Mouse (Mus musculus) midbrain, embryonic 12.5 days (tissue): ENCODE results near the gene Slmap. TPM values are rescaled to one million over a fixed set of nuclear protein-coding genes. Genes with fewer than 3 reads are reported as not detected.

Source experiments
- ATAC-seq: fragments of 200-750 bp; cut with Nextera tagmentation; 2 replicates; pipeline ENCODE4 v1.8.0; 2017; ENCODE audit warnings: low read depth, moderate TSS enrichment, moderate library complexity; ENCODE audit not compliant: low FRiP score
- H3K27ac ChIP-seq: fragments of 300-500 bp; sonication (generic); replicated peaks from 2 replicates; pipeline ENCODE4 v1.5.1; 2016; ENCODE audit warnings: mild to moderate bottlenecking
- H3K27me3 ChIP-seq: fragments of 300-500 bp; sonication (generic); 2 replicates; pipeline ENCODE4 v1.6.1; 2016; ENCODE audit warnings: mild to moderate bottlenecking
- H3K36me3 ChIP-seq: fragments of 300-500 bp; sonication (generic); 2 replicates; pipeline ENCODE4 v1.6.1; 2016
- H3K4me1 ChIP-seq: fragments of 300-500 bp; sonication (generic); 2 replicates; pipeline ENCODE4 v1.6.1; 2016
- H3K4me2 ChIP-seq: fragments of 300-500 bp; sonication (generic); replicated peaks from 2 replicates; pipeline ENCODE4 v1.6.1; 2016; ENCODE audit warnings: mild to moderate bottlenecking, moderate library complexity
- H3K4me3 ChIP-seq: fragments of 300-500 bp; sonication (generic); 2 replicates; pipeline ENCODE4 v1.5.1; 2016; ENCODE audit warnings: mild to moderate bottlenecking
- H3K9ac ChIP-seq: fragments of 300-500 bp; sonication (generic); replicated peaks from 2 replicates; pipeline ENCODE4 v1.6.1; 2016; ENCODE audit warnings: mild to moderate bottlenecking, moderate library complexity
- H3K9me3 ChIP-seq: fragments of 300-500 bp; sonication (generic); 2 replicates; pipeline ENCODE4 v1.6.1; 2016; ENCODE audit warnings: mild to moderate bottlenecking
- WGBS: fragments of 180-500 bp; shearing (Covaris S2); methylation state at CpG from one replicate; pipeline ENCODE4 v1.1.7; 2016; 5-methylcytosine and 5-hydroxymethylcytosine counted together
- polyA plus RNA-seq: library from polyadenylated mRNA; unstranded; fragments of >200 nt; fragmentation: Nextera tagmentation; extraction: Ambion mirVana; gene quantifications from 2 replicates; pipeline ENCODE4 v1.2.1, GENCODE M21; 2016

The Slmap gene
- polyA plus RNA-seq, 1 experiment from 2014 or later: 22.1 TPM

DNA sequence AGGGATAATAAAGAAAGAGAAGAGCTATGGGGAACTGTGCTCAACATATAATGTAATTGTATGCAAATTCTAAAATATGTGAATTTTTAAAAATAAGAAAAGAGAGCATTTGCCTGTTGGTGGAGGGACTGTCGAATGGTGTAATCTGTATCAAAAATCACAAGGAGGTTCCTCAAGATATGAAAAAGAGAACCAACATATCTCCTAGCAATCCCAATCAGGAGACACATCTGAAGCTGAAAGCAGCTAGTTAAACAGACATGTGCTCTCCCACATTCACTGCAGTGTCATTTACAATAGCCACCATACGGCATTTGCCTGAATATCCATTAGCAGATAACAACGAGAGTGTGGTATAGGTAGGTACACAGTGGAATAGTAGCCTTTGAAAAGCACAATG lies 18.1 kb upstream of the Slmap start:
- no peaks in the 10 kb centered on the region for H3K4me1 ChIP-seq
- no peaks in the 10 kb centered on the region for H3K9me3 ChIP-seq
- H3K4me2 ChIP-seq: no peak overlapping the region
- H3K9ac ChIP-seq: no peak overlapping the region
- H3K27ac ChIP-seq: no peak overlapping the region
- H3K36me3 ChIP-seq: no peaks in the 10 kb centered on the region
- WGBS: 84% methylated on average over 3 of the region's 3 CpGs
- no peak for ATAC-seq
- no peaks in the 10 kb centered on the region for H3K27me3 ChIP-seq
- no peak overlapping the region for H3K4me3 ChIP-seq

DNA sequence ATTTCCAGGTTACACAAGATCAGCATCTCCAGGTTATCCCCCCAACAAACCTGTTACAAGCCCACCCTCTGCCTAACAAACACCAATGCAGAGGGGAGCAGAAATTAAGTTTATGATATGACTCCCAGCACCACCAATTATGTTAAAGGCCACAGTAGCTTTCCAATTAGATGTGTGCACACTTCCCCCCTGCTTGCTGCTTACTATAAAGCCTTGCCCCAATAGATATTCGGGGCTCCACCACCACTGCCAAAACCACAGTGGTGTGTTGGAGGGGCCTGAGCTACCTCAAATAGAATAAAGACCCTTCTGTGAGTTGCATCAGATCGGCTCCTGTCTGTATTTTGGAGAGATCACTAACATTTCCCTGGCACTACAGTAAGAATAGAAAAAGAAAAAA lies 17.7 kb upstream of the Slmap start:
- ATAC-seq: no peak
- Histone ChIP-seq H3K9me3 (no peaks in the 10 kb centered on the region), H3K4me3 (no peak overlapping the region), H3K4me2 (no peak overlapping the region), H3K27me3 (no peaks in the 10 kb centered on the region), H3K36me3 (no peaks in the 10 kb centered on the region), H3K4me1 (no peaks in the 10 kb centered on the region), H3K27ac (no peak overlapping the region), H3K9ac (no peak overlapping the region)
- 81% methylated on average over 2 of the region's 2 CpGs for WGBS

DNA sequence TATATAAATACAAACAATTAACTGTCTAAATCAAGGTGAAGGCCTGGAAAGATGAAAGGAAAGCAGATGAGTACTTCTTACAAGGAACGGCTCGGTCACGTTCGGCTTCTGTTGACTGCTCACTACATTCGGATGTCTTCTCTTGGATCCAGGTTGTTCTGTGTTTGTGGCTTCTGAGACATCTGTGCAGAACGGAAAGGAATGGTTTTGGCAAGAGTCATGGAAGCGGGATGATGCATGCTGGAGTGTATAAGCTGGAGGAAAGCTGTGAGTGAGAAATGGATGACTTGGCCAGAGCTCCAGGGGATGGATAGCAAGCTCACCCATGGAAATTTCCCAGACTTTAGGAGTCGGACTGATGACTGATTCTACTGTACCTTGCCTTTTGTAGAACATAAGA lies 16.0 kb upstream of the Slmap start:
- Histone ChIP-seq H3K4me2 (no peak overlapping the region), H3K9me3 (no peaks in the 10 kb centered on the region), H3K9ac (no peak overlapping the region), H3K27me3 (no peaks in the 10 kb centered on the region), H3K36me3 (no peaks in the 10 kb centered on the region), H3K4me1 (no peaks in the 10 kb centered on the region), H3K27ac (no peak overlapping the region), H3K4me3 (no peak overlapping the region)
- no peak for ATAC-seq
- WGBS: 94% methylated on average over 8 of the region's 8 CpGs

DNA sequence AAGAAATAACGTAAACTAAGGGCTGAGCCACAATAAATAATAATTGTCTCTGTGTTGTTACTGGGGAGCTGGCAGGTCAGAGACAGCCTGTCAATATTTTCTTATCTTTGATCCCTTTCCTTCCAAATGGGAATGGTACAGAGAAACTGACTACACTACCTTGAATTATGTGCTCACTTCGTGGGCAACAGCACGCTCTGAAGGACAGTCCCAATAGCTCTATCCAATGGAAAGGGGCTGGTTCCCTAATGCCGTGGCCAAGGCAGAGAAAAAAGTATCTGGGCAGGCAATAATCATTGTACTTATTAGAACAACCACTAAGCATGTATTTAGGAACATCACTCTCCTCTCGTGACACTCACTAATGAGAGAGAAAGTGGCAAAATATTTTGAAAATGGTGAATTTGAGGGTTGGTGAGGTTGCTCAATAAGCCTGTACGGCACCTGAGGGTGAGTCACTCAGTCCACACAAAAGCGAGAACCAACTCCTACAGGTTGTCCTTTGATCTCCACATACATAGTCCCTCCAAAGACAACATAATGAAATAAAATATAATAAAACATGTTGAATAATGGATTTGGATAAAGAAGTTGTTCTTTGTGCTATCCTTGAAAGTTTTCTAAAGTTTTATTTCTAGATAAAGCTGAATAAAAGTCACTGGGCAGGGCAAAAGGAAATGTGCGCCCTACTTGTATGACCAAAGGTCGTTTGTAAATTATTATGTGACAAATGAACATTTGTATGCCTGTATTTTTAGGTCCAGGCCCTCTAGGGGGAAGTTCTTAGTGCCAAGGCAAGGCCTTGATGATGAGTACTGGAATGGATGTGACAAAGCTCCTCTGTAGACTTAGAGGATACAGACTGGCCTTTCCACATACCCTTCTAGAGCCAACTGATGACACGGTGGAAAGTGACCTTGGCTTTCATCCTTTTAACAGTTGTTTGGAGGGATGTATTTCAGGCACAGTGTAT lies 13.1 kb upstream of the Slmap start:
- Histone ChIP-seq H3K4me1 (no peaks in the 10 kb centered on the region), H3K4me2 (no peak overlapping the region), H3K4me3 (no peak overlapping the region), H3K36me3 (no peaks in the 10 kb centered on the region), H3K27me3 (no peaks in the 10 kb centered on the region), H3K9ac (no peak overlapping the region), H3K9me3 (no peaks in the 10 kb centered on the region), H3K27ac (no peak overlapping the region)
- 84% methylated on average over 10 of the region's 10 CpGs for WGBS
- no peak for ATAC-seq

DNA sequence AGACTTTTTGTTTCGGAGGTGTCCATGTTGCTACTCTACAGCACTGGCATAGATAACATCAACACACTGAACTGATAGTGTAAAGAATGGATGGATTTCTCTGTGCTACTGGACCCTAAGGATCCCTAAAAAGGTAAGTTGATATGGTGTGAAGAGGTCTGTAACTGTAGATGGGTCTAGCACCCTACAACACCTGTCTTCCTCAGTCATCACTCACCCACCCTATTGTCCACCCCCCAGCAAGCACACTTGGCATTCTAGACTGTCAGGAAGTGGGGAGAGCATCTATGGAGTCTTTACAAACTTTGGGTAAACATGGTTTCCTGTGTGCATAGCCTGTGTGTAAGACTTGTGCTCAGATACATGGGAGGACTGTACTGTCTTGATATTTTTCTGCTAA lies 7.4 kb upstream of the Slmap start:
- H3K4me1 ChIP-seq: no peaks in the 10 kb centered on the region
- WGBS: 100% methylated on average over 1 of the region's 1 CpGs
- no peaks in the 10 kb centered on the region for H3K36me3 ChIP-seq
- no peak overlapping the region for H3K9ac ChIP-seq
- no peak overlapping the region for H3K27ac ChIP-seq
- H3K4me2 ChIP-seq: no peak overlapping the region
- ATAC-seq: no peak
- no peak overlapping the region for H3K4me3 ChIP-seq
- no peaks in the 10 kb centered on the region for H3K9me3 ChIP-seq
- H3K27me3 ChIP-seq: peaks cover 5% of the 10 kb centered on the region; the same call in 1 of the 2 replicates

DNA sequence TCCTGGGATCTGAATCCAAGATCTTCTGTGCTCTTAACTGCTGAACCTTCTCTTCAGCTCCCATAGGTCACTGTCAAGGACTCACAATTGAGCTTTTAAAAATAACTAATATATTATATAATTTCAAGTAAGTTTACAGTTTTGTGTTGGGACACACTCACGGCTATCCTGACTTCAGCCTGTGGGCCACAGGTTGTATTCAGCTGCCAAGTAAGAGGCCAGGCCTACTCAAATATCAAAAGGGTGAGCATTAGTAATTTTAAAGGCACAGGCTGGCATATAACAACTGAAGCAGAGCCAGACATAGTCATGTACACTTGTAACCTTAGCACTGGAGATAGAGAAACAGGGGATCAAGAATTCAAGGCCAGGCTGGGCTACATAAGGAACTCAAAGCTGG lies 5.8 kb upstream of the Slmap start:
- Histone ChIP-seq H3K4me3 (no peak overlapping the region), H3K4me2 (no peak overlapping the region), H3K9ac (no peak overlapping the region), H3K9me3 (no peaks in the 10 kb centered on the region), H3K27me3 (peaks cover 5% of the 10 kb centered on the region; the same call in 1 of the 2 replicates), H3K27ac (no peak overlapping the region), H3K4me1 (no peaks in the 10 kb centered on the region), H3K36me3 (no peaks in the 10 kb centered on the region)
- ATAC-seq: no peak
- WGBS: 76% methylated on average over 1 of the region's 1 CpGs

DNA sequence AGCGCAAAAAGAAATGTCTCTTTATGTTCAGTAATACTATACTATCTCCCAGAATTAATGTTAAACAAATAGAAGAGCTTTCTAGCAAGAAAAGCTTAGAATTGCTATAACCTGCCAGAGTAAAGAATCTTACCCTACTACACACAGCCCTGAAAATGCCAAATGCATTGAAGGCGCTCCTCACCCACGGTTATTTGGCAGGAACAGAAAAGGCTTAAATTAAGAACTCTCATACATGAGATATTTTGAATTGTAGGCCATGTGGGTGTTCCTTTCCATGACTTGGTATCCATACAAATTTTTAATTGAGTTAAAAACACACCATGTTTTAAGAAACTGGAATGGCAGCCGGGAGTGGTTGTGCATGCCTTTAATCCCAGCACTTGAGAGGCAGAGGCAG lies 4.5 kb upstream of the Slmap start:
- 90% methylated on average over 4 of the region's 4 CpGs for WGBS

DNA sequence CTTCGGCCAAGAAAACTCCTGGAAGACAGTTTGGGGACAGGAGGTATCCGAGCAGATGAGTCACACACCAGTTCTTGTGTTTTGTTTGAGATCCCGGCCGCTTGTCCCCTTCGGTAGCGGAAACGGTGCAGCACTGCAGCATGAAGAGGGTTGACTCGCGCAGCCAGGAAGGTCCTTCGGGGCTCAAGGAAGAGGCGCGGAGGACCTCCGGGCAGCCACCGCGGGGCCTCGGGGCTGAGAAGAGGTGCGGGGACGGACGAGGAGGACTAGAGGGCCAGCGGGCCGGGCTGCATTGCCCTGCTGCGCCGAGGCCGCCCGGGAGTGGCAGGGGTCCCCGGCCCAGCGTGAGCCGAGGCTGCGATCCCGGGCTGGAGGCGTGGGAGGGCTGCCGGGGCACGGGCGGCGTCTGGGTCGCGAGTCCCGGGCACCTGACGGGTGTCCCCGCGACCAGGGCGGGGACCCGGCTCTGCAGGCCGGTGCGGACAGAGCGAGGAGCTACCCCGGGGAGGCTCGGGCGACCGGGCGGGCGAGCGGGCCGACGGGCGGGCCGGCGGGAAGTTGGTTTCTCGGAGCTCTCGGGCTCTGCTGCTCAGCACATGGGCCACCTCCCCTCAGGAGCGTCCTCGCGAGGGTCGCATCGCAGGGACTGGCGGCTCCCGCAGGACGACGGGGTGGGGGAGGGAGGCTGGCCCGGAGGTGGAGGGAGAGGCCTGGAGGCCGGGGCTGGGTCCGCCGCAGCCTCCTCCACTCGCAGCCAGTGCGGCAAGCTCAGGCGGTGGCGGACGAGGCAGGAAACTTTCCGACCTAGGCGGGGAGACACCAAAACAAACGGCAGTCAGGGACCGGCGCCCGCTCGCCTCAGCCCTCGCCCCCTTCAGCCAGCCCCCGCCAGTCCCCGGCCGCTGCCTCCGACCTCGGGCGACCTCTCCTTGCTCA lies 642 bp downstream of the Slmap start:
- peak; percentile 85 for ATAC-seq
- Histone ChIP-seq H3K27me3 (peaks cover 5% of the 10 kb centered on the region; the same call in 1 of the 2 replicates), H3K9me3 (no peaks in the 10 kb centered on the region), H3K36me3 (peaks cover 4% of the 10 kb centered on the region; the same call in 1 of the 2 replicates), H3K9ac (peak overlapping the region; percentile 96), H3K4me2 (peak overlapping the region; percentile 79), H3K27ac (peak overlapping the region; percentile 85), H3K4me1 (peaks cover 30% of the 10 kb centered on the region), H3K4me3 (peak overlapping the region; percentile 97)
- under 1% methylated on average over 64 of the region's 92 CpGs for WGBS

More for the DNA sequence above, 4.5 kb upstream of the Slmap start:
- Histone ChIP-seq H3K4me3 (no peak overlapping the region), H3K36me3 (no peaks in the 10 kb centered on the region), H3K4me2 (no peak overlapping the region), H3K27ac (no peak overlapping the region), H3K4me1 (no peaks in the 10 kb centered on the region), H3K9ac (no peak overlapping the region), H3K9me3 (no peaks in the 10 kb centered on the region), H3K27me3 (peaks cover 5% of the 10 kb centered on the region; the same call in 1 of the 2 replicates)
- ATAC-seq: no peak

DNA sequence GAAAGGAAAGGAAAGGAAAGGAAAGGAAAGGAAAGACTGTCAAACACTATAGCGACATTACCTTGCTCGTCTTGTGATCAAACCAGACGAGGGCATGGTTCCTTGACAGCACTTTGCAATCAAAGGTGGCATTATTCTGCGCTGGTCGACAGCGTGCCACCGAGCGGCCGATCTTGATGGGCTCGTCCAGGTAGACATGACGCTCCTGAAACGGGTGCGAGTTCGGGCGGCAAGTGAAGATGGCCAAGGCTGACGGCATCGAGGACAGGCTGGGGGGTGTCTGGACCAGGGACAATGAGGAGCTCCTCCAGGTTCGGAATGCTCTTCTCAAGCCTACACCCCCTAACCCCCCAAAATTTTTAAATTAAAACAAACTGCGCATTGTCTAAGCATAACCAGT lies 1.5 kb downstream of the Slmap start:
- H3K4me3 ChIP-seq: peak overlapping the region; percentile 97
- H3K4me2 ChIP-seq: peak overlapping the region; percentile 79
- WGBS: 28% methylated on average over 19 of the region's 19 CpGs
- ATAC-seq: no peak
- peaks cover 8% of the 10 kb centered on the region; the same call in 1 of the 2 replicates for H3K36me3 ChIP-seq
- no peak overlapping the region for H3K27ac ChIP-seq
- peak overlapping the region; percentile 96 for H3K9ac ChIP-seq
- H3K4me1 ChIP-seq: peaks cover 30% of the 10 kb centered on the region
- H3K9me3 ChIP-seq: no peaks in the 10 kb centered on the region
- peaks cover 4% of the 10 kb centered on the region; the same call in 1 of the 2 replicates for H3K27me3 ChIP-seq

DNA sequence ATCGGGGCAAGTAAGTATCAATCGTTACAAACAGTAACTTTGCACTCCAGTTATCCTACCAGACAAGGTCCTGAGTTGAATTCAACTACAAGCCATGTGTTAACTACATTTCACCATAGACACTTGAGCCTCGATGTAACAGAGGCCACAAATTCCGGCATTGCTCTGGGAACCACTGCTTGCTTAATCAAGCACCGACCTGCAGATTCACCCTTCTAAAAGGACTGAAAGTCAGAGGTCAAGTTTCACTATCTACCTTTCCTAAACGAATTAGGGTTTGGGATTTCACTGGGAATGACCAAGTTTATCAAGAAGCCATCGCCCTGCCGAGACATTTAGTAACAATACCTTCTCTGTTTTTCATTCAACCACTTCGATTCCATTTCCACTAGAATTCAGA lies 2.0 kb downstream of the Slmap start:
- no peaks in the 10 kb centered on the region for H3K9me3 ChIP-seq
- 66% methylated on average over 9 of the region's 9 CpGs for WGBS
- peak overlapping the region; percentile 79 for H3K4me2 ChIP-seq
- peaks cover 30% of the 10 kb centered on the region for H3K4me1 ChIP-seq
- H3K9ac ChIP-seq: peak overlapping the region; percentile 96
- H3K4me3 ChIP-seq: peak overlapping the region; percentile 97
- ATAC-seq: no peak
- H3K27me3 ChIP-seq: no peaks in the 10 kb centered on the region
- peaks cover 8% of the 10 kb centered on the region; the same call in 1 of the 2 replicates for H3K36me3 ChIP-seq
- H3K27ac ChIP-seq: no peak overlapping the region

DNA sequence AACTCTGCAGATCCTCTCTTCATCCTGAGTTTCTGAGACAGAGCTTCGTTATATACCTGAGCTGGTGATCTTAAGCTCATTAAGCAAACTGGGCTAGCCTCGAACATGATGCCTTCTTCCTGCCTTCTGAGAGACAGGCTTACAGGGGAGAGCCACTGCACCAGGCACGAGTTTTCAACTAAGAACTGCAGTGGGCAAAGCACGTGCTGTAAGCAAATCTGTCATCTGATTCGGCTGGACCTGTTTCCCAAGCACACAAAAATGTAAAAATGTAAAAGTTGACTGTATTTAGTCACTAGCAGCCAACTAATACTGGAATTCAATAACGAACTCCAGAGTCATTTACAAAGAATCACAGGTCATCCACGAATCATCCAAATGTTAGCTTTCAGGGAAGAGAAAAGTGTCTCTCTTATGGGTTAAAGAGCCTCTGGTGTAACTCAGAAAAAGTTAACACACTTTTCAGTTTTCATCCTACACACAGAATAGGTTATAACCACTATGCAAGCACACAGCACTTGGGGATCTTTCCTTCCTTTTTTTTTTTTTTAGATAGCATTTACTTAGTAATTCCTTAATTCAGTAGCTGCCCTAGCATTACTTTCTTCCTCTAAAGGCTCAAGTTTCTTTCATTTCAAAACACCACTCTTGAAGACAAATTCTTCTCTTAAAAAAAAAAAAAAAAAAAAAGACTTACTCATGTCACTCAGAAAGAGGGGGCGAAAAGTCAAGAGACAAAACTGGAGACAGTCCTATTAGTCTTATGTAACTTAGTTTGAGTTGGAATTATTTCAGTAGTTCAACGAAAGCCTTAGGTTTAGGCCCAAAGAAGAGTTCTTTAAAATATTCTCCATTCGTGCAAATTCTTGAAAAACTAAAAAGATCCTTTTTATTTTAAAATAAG lies 3.1 kb downstream of the Slmap start:
- Histone ChIP-seq H3K27ac (no peak overlapping the region), H3K4me3 (no peak overlapping the region), H3K36me3 (peaks cover 8% of the 10 kb centered on the region; the same call in 1 of the 2 replicates), H3K9ac (no peak overlapping the region), H3K4me1 (peaks cover 30% of the 10 kb centered on the region), H3K27me3 (no peaks in the 10 kb centered on the region), H3K9me3 (no peaks in the 10 kb centered on the region), H3K4me2 (0 out of 2 replicates have a peak overlapping the region, but pooled peaks have one; percentile 6)
- 81% methylated on average over 10 of the region's 10 CpGs for WGBS
- ATAC-seq: no peak
